Mouse (Mus musculus): ENCODE measurements around the gene Wdfy2.

DNA sequence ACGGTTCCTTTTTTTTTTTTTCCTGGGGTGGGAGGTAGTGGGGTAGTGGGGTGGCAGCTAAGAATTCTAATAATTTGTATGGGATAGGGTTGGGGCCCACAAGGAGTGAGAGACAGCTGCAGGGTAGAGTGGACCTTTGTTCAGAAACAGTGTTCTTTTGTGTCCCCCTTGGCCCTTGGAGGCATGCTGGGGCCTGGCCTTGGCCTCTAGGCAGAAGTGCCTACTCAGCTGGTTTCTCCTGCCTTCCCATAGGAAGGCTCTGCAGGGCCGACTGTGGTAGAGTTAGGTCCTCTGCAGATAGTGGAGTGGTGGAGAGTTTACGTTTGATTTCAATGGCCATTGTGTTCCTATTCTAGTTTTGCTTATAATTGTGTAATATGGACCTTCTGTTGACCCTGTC lies 30.8 kb downstream of the Wdfy2 start:
- TF ChIP-seq CTCF (conservative IDR thresholded peaks at IDR 0.05; ENCODE audit: low read length) (no peak), NANOG (IDR thresholded peaks at IDR 0.05; ENCODE audit: borderline replicate concordance, low read length) (no peak), POU5F1 (IDR thresholded peaks at IDR 0.05; ENCODE audit: borderline replicate concordance, low read length) (no peak)

Data from E14TG2a.4 (cell line).